Mouse (Mus musculus) mouse trophoblast stem cell (cell line): Measurements from ENCODE around the gene 2700081O15Rik.

Experiments
- in situ Hi-C, 2 experiments: fragments of 300-500 bp; cut with MseI, MboI; formaldehyde crosslinking; loops; 2 replicates in 1 of 2; 3 replicates in 1 of 2; pipeline ENCODE4 v1.15.1; 2025

Gene 2700081O15Rik

DNA sequence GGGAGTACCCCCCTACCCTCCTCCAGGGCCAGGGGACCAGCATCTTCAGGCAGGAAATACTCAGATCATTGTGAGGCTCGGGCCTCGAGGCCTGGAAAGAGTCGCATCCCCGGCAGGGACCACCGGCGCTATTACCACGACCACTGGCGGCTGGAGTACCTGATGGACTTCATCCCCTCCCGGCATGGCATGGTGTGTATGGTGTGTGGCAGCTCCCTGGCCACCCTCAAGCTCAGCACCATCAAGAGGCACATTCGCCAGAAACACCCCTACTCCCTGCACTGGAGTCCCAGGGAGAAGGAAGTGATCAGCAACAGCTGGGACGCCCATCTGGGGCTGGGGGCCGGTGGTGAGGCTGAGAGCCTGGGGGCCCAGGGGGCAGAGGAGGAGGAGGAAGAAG lies 2.7 kb downstream of the 2700081O15Rik start:
- in situ Hi-C loops, result no loop called here

DNA sequence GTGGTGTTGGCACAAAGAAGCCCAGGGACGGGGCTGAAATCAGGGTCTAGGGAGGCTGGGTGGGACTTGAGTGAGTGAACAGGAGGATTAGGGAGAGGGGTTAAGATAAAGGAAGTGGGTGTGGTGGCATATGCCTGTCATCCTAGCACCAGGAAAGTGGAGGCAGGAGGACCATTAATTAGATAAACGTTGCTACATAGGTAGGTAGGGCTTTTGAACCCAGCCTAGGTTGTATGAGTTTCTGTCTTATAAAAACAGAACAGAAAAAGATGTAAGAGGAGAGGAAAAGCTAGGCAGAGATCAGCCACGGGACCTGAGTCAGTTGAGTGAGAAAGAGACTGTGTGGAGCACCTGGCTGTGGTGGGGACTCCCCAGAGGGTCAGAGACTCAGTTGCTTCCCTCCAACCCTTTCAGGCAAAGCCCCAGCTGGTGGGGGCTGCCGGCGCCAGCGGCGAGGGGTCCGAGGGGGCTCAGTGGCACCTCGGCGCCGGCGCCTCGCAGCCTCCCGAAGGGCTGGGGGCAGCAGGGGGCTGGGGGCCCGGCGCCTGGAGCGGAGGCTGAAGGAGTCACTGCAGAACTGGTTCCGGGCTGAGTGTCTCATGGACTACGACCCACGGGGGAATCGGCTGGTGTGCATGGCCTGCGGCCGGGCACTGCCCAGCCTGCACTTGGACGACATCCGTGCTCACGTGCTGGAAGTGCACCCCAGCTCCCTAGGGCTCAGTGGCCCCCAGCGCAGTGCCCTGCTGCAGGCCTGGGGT lies 3.6 kb downstream of the 2700081O15Rik start:
- in situ Hi-C loops, result no loop called here

DNA sequence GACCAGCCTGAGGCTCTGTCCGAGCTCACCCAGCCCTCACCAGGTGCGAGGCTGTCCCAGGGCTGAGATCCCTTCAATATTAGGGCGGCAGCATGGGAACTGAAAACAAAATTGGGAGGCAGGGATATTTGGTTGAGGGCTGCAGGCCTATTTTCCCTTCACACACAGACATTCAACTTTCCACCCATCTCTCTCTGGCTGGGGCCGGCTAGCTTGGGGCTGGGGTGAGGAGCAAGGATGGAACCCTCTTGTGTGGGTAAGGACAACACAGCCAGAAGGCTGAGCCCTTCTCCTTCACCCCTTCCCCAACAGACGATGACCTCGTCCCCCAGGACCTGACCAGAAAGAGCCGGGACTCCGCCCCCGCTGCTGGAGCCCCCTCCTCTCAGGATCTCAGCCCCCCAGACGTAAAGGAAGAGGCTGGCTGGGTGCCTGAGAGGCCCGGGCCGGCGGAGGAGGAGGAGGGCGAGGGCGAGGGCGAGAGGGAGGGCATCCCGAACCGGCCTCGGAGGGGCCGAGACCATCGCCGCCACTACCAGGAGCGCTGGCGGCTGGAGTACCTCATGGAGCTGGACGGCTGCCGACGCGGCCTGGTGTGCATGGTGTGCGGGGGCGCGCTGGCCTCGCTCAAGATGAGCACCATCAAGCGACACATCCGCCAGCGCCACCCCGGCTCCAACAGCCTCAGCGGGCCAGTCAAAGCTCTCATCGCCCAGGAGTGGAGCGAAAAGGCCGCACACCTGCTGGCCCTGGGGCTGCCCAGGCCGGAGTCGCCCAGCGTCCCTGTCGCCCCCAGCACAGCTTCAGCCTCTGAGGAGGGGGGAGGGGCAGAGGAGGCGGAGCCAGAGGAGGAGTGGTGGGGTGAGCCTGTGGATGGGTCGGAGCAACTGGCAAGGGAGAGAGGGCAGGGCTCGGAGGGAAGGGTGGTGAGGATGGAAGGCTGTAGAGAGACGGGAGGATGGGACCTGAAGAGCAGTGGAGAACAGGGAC lies 4.5 kb downstream of the 2700081O15Rik start:
- in situ Hi-C loops, result no loop called here

DNA sequence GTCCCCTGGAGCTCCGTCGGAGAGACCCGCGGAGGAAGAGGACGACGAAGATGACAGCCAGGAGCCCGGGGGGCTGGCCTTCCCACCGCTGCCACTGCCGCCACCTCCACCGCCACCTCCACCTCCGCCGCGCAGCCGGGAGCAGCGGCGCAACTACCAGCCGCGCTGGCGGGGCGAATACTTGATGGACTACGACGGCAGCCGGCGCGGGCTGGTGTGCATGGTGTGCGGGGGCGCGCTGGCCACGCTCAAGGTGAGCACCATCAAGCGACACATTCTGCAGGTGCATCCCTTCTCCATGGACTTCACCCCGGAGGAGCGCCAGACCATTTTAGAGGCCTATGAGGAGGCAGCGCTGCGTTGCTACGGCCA lies 5.2 kb downstream of the 2700081O15Rik start:
- in situ Hi-C loops, result no loop called here

DNA sequence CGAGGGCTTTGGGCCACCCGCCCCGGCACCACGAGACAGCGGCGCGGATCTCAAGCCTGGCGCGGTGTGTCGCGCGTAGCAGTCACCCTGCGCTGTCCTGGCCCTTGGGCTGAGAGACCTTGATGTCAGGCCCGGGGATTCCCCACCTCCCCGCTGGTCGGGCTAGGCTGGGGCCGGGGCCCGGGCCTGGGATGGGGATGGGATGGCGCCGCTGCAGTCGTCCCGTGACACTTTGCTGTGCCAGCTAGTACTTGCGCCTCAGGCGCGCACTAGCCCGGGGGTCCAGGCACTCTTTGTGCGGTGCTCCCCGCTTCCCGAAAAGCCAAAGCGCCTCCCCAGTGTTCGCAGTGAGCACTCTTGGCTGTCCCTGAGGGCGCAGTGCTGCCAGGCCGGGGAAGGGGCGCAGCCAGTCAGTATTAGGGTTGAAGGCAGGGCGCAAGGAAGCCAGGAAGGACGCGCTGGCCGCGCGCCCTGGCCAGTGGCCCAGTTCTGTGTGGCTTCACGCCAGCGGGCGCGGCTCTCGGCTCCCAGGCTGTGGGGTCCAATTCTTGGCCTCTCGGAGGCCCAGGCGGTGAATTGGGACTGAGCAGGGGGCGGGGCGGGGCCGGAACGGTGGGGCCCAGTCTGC lies 5.7 kb downstream of the 2700081O15Rik start:
- in situ Hi-C loops, result no loop called here

DNA sequence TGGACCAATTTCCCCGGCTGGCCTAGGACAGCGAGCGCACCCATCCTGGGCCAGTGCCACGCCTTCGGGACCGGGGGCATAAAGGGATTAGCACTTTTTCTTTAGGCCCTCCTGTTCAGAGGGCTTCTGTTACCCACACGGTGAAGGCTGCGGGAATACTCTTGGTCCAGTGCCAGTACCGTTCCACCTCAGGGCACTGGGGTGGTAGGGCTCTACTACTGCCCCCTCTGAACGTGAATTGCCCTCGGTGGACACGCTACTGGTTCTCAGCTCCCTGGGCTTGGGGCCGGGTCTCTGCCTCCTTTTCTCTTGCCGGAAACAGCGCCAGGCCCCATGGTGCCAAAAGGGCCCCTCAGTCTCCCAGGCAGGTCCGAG lies 6.2 kb downstream of the 2700081O15Rik start:
- in situ Hi-C loops, result no loop called here

DNA sequence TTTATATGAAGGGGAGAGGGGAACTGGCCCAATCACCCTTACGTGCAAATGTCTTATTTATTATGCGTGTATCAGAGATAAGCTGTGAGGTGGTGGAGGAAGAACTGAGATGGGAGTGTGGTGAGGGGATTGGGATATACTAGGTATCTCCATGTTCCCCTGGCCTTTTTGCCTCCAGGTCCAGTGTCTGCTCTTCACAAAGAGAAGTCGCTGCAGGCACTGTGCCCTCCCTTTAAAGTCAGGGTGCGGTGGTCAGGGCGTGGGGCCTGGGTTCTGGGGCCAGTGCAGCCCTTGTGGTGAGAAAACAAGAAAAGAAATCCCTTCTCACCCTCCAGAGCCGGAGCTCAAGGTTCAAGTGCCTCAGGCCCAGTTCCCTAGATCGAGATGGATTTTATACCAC lies 6.7 kb downstream of the 2700081O15Rik start:
- in situ Hi-C loops, result no loop called here

DNA sequence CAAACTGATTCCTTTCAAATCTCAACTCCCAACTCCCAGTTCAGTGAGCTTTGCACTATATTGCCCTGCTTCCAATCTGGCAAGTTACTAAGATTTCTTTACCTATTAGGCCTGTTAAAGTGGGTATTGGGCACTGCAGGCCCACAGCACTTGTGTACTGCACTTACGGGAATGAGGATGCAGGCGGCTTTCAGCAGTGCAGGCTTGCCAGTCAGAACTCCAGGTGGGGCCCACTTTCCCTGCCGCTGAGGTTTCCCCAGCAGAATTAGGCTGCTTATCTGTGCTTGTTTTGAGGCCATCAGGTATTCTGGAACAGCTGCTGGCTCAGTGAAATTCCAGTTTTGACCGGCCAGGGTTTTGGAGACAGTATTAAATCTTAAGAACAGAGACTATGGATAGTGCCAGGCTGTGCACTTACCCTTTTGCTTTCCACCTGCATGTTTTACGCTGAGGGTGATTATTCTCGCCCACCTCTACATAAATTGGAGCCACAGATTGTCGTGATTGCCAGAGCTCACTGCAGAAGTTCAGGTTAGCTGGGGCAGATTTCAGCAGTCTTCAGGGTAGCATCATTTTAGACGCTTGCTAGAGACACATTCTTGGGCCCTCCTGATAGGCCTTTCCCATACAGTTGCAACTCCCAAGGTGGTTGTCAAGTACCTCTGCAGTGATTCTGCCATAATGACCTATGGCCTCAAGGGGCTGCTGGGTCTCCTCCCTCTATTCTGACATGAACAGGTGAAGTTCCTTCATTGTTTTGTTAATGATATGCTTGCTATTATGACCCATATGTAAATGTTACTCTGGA lies 7.4 kb downstream of the 2700081O15Rik start:
- in situ Hi-C loops, result no loop called here

DNA sequence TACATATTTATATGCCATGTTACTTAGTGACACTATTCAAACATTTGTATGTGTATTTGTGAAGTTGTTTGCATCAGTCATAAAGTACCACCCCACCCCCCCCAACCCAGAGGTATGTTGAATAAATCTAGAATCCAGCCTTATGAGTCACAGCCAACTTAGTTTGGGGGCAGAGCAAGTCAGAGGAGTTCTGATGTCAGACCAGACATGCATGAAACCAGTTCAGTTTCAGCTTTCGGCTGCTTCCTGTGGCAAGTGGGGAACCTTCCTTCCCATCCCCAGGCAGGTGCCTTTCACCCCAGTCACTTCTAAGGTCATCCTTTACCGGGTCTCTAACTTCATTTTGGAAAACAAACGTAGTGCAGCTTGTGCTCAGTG lies 8.0 kb downstream of the 2700081O15Rik start:
- in situ Hi-C loops, result no loop called here

DNA sequence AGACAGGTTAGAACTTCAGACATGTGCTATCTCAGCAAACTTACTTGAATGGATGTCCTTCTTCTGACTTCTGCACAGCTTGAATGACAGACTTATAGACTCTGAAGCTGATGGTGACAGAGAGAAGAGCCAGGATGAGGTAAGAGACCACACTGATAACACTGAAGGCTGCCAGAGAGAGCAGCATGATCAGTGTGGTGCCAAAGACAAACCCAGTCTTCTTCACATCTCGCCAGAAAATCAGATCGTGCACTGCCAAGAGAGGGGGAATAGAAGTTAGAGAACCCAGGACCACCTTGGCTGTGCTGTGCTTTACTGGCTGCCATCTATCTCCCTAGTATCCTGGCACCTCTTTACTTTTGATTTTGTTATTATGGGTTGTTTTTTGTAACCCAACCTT lies 17.5 kb downstream of the 2700081O15Rik start:
- in situ Hi-C loops, result no loop called here

DNA sequence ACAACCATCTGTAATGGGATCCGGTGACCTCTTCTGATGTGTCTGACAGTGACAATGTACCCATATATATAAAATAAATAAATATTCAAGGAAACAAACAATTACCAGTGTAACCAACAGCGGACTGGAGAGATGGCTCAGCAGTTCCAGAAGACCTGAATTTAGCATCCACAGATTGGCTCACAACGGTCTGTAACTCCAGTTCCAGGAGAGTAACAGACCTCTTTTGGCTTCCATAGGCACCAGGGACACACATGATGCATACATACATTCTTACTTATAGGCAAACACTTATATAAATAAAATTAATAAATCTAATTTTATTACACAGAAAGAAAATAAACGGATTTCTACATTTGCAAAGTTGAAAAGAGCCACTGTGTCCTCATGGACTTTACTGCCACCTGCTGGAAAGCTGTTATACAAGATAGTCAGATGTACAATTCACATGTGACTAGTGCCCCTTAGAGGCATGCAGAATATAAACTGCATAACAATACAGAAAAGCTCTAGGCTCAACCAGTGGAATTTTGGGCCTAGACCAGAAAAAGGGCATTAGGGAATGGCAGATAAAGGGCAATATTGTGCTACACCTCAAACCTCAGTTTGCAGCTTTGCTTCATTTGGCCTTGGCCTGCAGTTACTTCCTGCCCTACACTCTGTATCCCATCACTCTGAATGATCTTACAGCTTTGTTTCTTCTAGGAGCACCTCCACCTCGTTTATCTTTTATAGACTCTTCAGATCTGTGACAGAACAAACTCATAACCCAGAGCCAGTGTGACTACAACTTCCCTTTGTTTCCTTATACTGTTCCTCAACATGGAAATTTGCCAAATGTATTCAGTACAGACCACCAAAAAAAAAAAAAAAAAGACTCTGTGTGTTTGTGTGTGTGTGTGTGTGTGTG lies 18.9 kb downstream of the 2700081O15Rik start:
- in situ Hi-C loops, result no loop called here

DNA sequence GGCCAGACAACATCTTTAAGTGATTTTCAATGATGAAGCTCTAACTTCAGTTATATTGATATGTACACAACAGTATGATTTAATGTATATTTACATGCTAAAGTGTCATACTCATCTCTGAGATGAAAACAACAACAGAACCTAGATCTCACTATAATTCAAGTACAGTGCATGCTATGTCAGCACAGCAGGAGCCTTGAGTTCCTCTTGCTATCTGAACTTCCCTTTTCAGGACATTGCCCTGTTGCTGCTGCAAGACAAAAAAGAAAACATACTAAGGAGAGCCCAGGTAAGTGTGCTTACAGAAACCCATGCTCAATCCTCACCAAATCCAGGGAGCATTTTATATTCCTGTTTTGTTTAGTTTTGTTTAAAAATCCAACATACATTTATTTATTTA lies 20.9 kb downstream of the 2700081O15Rik start:
- in situ Hi-C loops, result no loop called here

DNA sequence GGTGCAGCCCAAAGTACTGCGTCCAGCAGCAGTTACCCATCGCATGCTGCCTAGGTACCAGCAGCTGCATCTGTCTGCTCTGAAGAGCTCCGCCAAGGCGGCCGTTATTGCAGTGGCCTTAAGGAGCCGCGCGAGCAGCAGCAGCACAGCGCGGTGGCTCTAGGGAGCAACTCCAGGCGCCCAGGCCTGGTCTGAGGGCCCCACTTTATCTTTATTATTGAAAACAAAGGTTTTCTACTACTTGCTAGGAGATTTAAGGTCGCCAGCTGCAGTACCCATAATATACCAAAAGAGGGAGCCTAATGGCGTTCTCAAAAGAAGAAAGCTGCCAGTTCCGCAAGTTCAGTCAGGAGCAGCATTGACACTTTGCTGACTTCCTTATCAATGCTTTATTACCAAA lies 24.1 kb downstream of the 2700081O15Rik start:
- in situ Hi-C loops, result no loop called here

DNA sequence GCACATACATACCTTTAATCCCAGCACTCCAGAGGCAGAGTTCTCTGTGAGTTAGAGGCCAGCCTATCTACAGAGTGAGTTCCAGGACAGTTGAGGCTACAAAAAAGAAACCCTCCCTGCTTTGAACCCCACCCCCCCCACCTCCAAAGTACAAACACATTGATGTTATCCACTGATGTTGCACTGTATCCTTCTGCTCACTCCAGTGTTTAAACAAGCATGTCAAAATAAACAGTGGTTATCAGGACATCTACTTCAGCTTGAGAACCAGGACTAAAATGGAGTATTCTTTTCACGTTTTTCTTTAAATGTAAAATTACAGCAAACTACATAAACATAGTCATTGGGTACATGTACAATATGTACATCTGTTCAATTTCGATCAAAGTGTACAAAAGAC lies 27.7 kb downstream of the 2700081O15Rik start:
- in situ Hi-C loops, result no loop called here

DNA sequence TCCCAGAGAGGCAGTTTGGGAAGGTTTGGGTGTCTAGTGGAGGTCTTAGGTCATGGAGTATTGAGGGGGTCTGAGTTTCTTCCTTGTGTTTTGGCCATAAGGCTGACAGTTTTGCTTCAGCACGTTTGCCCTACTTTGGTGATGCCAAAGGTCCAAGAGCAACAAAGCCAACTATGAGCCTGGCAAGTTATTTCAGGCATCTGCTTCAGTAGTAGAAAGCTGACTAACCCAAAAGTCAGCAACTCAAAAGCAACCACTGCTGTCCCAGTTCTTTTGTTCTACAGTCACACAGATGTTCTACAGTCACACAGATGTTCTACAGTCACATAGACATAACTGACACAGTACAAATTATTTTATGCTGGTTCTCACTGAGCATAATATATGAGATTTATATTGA lies 28.2 kb downstream of the 2700081O15Rik start:
- in situ Hi-C loops, result no loop called here

DNA sequence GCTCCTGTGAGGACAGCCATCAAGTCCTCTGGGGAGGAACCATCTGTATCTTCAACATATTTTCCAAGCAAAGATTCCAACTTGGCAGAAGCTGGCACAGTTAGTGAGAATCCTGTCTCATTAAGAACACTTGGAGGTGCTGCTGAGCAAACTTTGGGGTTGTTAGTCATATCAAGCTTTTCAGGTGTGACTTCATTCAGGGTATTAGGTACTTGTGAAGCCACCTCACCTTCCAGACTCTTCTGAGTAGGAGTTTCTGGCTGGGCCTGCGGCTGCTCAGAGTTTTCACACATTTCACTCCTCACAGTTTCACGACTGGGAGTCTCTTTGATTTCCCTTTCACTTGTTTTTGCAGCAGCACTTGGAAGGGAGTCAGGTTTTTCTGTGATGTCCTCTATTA lies 39.4 kb downstream of the 2700081O15Rik start:
- in situ Hi-C loops, result no loop called here

DNA sequence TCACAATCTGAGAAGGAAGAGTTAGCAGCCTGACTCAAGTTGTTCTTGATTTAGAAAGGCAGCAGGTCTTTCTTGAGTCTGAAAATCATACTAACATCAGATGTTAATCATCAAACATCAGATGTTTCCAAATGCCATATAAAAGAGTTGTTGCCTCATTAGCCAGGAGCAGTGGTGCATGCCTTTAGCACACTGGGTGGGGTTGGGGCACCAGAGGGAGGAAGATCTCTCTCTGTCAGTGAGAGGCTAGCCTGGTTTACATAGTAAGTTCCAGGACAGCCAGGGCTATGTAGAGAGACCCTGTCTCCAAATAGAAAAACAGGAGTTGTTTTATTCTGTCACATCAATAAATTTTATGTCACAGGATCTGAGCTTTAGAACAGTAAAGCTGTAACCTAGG lies 41.5 kb downstream of the 2700081O15Rik start:
- in situ Hi-C loops, result no loop called here

DNA sequence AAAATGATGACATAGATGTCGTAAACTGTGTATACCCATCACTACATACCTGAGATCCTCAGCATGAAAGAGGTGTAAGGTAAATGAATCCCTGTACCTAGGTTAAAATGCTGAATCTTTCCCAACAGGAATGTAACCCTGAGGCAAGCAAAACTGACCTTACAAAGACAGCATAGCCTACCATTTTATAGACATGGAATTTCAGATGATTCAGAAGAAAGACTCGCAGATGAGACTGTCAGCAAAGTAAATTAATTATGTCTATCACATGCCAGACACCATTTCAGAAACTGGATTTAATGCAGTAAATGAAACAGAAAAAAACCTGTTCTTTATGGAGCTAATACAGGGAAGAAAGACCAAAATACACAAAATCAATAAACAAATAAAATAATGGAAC lies 41.9 kb downstream of the 2700081O15Rik start:
- in situ Hi-C loops, result no loop called here

DNA sequence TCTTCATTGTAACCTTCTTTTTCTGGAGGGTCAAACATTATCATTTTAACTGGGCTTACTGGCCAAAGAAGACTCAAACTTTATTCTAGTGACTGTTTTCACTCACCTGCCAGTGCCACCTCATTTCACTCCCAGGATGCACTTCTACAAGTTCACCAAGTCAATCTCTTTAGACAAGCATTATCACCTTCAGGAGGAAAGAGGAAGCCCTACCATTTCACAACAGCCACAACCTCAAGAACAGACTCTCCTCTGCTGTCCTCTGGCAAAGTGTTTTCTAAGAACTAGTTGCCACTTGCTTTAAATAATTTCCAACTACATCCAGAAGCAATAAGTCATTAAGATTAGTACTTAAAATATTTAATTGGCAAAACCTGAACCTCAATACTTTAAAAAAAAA lies 50.5 kb downstream of the 2700081O15Rik start:
- in situ Hi-C loops, result no loop called here

DNA sequence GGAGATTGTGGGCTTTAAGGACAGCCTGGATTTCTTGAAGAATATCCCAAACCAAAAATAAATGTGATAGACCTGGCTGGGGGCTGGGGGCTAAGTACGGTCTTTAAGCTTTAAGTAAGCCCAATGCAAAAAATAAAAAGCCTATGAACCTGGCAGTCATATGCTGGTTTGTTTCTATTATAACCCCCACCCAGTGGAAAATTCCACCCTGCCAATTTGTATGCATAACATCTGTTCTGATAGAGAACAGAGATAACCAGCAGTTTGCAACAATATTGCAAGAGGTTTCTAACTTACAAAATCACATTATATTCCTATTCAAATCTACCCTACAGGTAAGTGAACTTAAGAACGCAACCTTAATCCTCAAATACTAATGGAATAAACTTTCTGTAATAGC lies 53.2 kb downstream of the 2700081O15Rik start:
- in situ Hi-C loops, result no loop called here
